Mouse (Mus musculus) left cerebral cortex, adult 8-10 months (tissue): ENCODE measurements at regions not wholly inside any gene's neighbourhood (a gene's known extent, or its start where the extent isn't known, plus 50 kb on each side); places are given as distances from the start of the nearest gene placed in this dataset.

Experiments used
- DNase-seq, 2 experiments: peaks; one replicate each; pipeline ENCODE4 v3.0.0; 2022; ENCODE audit warnings: low spot score in 2 of 2

- DNase-seq: no peak
Measured at GRCm38 (mm10) chr2:118029470-118030108, 82.1 kb upstream of the Thbs1 start.

DNA sequence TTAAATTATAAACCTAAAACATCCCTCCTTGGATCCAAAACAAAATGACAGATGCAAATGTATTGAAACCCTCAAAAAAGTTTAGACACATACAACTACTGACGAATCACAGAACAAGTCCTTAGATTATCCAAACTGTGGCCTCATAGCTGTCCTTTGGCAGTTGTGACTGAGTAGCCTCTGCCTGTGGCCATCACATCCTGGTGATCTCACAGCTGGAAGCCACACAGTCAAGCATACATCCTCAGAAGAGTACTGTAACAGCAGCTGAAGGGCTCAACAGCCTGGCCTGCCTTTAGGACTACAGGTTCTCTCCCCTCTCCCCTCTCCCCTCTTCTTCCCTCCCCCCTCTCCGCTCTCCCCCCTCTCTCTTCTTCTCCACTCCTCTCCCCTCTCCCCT is 80.0 kb upstream of the Thbs1 start:
- DNase-seq: no peak

GRCm38 (mm10) chr2:118033377-118033776 is 78.3 kb upstream of the Thbs1 start:
- no peak for DNase-seq

DNA sequence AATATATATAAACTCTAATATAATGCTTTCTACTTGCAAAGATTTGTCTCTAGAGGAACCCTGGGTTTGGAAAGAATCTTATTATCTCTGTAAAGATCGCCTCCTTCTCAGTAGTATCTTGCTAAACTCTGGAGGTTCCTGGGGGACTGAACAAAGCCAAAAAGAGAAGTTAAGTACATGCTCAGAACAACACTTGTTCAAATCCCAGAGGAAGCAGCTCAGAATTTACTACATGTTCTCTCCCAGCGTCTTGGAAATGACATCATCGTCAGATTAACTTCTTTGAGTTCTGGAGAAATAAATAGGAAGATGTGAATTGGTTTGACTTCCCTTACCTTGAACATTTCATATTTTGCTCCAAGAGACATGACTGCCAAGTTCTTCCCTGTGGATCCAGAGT is 77.7 kb upstream of the Thbs1 start:
- no peak for DNase-seq

DNA sequence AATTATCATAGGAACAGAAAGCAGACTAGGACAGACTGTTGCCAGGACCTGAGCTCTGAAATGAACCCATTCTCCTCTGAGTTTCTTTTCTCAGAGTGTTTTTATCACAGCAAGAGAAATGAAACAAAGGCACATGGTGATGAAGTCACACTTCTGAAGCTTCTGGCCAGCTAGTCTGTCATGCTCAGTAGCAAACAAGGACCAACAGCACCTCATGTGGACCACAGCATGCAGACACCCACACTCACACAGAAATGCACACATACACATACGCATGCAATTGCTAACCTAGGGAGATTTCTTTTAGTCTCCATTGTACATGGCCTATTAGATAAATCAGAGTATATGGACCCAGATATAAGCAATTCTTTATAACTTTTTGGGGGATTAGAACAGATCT is 76.3 kb upstream of the Thbs1 start:
- no peak for DNase-seq

GRCm38 (mm10) chr2:118038859-118039818 is 72.5 kb upstream of the Thbs1 start:
- DNase-seq: peak in 1 of 2 experiments; percentile 9

- DNase-seq: no peak
Measured at GRCm38 (mm10) chr2:118039819-118040206, 71.9 kb upstream of the Thbs1 start.

- DNase-seq: no peak
Measured at GRCm38 (mm10) chr2:118042380-118043055, 69.2 kb upstream of the Thbs1 start.

GRCm38 (mm10) chr2:118044666-118045065 is 67.0 kb upstream of the Thbs1 start:
- DNase-seq: no peak

DNA sequence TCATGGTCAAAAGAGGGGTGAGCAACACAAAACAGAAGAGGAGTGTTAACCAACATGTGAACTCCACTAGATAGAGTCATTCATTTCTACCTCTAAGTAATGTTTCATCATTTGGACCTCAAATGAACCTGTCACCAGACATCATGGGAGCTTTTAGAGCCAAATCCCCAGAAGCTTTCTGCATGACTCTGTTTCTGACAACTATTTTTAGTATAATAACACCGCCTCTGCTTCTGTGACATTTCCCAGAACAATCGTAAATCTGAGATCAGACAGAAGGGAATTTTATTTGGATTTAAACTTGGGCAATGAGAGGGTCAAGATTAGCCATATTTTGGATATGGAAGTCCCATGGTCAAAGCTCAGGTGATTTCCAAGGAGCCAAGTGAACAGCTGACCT is 61.4 kb upstream of the Thbs1 start:
- no peak for DNase-seq

GRCm38 (mm10) chr2:118051610-118052009 is 60.1 kb upstream of the Thbs1 start:
- no peak for DNase-seq

DNA sequence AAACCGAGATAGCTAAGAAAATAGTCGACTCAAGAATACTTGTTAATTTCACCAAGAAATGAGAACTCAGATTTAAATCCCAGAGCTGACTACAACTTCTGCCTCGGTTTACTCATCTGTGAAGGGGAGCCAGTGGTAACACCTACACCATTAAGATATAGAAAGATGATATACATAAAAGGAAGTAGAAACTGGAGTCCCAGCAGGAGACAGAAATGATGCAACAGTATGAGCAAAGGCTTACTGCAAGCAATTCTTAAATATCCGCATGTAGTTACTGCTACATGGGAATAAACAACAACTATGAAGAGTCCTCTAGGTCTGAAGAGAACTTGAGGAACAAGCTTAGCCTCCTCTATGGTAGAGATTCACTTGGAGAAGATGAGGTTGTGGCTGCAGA is 58.2 kb upstream of the Thbs1 start:
- DNase-seq: no peak

DNA sequence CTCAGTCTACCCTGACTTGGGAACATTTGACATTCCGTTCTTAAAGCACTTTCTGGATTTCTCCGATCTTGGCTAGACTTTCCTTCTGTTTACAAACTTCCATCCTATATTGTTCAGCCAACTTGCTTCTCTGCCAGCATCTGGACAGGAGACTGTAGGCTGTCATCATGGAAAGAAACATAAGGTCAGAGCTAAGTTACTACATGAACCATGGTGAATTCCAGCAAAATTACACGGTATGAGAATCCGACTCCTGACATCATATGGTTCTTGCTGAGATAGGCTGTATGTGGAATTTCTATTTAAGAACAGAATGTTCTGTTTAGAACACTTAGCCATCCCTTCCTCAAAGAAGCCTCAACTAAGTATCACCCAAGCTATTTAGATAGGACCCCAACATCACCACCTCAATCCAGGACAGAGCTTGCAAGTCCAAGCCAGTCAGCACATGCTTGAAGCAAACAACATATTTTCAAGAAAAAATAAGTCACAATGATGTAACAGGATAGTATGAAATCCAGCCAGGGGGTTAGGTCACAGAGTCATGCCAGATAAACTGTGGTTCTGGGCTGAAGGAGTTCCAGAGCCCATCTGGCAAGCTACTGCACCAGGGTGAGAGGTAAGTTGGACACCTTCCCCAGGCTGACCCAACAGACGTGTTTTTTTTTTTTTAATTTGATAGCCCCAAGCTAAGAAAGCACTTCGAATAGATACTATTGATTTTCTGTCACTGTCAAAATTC is 52.9 kb upstream of the Thbs1 start:
- DNase-seq: no peak

- DNase-seq: peak in 1 of 2 experiments; percentile 11
Measured at GRCm38 (mm10) chr2:118061291-118061690, 50.4 kb upstream of the Thbs1 start.
